Mouse (Mus musculus): ENCODE measurements around the gene Klc2.

DNA sequence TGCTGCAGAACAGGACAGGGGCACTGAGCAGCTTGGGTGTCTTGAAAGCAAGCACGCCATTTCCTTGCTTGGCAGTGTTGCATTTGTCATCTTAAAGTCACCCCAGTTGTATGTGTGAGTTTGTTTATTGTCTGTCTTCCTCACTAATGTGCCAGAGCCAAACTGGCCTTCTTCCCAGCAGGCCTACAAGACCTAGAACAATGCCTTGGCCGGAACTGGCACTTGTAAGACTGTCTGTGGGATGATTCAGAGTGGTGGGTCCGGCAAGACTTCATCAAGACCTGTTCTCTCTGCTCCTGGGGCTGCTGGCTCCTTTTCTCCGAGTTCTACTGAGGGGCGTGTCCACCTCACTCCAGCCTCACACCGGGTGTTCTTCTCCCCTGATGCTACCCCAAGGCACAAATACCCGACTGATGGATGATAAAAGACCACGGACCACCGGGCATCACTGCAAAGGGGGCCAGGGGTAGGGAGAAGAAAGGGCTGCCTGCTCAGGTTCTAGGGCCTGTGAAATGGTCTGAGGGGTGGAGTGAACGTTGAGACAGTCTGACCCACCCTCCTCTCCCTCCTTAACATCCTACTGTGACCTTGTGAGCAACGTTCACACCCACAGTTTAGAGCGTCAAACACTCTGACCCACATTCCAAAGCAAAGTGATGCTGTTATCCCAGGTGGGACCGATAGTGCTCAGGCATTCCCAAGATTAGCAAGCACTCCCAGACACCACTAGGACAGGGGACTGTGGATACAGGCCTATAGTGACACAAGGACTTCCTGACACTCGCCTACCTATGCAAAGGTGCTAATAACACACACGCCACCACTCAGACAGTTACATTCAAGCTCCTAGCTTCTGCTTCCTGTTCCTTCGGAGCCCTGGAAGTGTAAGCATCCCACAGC, 60.2 kb downstream of the Klc2 start:
- TF ChIP-seq POLR2A (IDR thresholded peaks at IDR 0.05; ENCODE audit: extremely low read depth, insufficient read depth, low read length), result 0 out of 2 replicates have a peak, but pooled peaks have one; percentile 22
- TF ChIP-seq CTCF (IDR thresholded peaks at IDR 0.05; ENCODE audit: extremely low read depth, insufficient read depth, low read length), result no peak

Measured in cortical plate, adult 2 months (tissue).